Mouse (Mus musculus): ENCODE measurements at regions not wholly inside any gene's neighbourhood (a gene's known extent, or its start where the extent isn't known, plus 50 kb on each side); places are given as distances from the start of the nearest gene placed in this dataset.

DNA sequence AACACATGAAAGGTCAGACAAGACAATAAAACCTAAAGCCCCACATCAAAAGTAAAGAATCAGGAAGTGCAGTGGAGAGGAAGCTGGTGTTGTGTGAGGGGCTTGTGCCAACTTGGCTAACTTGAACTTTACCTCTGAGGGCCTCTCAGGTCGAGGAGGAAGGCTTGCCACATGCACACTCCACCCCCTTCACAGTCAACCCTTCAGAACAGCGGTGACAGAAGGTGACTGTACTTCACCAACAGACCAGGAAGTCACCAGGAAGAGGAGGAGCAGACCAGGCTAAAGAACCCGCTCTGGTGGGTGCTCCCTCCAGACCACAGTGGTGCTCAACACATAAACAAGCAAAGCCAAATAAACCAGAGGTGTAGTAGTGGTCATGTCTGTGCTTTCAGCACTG lies 341.0 kb downstream of the Zfp706 start:
- DNase-seq: no peak

DNA sequence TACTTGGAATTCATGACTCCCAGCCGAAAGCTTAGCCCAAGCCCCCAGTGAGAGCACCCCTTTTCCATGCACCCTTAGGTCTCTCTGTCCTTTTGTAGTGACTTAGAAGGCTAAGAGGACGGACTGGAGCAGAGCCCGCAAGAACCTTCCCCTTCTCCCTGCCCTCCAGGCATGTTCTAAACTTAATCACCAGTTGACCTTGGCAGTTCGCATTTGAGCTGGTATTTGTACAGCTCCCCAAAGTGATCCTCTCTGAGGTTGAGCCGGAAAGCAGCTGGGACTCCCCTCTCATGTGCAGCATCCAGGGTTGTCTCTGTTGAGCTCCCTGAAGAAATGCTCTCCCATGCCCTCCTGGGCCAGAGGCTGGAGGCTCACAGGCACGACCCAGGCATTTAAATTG lies 343.2 kb downstream of the Zfp706 start:
- DNase-seq: no peak

DNA sequence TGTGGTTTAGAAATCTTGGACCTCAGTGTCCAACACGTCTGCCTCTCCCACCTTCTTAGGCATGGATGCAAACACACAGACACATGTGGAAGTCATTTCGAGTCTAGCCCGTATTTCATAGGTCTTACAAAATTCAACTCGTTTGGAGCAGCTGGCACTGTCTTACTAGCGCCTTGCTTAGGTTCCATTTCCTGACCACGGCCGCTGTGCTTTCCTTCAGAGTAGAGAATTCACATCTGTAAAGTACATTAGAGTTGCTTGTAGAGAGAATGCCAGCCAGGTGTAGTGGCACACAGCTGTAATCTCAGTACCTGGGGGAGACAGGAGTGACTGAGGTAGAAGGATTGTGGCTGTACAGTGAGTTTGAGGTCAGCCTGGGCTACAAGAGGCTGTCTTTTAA lies 346.6 kb downstream of the Zfp706 start:
- no peak for DNase-seq
